In the genomic region with DNA sequence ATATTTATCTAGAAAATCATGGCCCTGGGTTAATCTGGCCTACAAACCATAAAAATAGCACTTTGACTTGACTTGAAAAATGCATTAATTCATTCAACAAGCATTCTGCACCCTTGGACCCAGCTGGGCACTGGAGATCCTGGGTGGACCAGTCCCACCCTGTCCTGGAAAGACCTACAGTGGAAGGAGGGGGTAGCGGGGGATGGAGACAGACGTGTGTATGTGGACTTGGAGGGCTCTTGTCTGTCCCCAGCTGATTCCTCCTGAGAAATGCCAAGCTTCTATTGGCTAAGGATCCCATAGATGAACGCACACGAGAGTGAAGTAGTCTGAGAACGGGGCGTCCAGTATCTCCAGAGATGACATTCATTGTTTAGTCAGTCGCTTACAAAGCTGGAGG, we compare ENCODE assay signal across 22 mouse cellular contexts. TPM values are rescaled to one million over a fixed set of nuclear protein-coding genes. Genes with fewer than 3 reads are reported as not detected.
A peak's percentile ranks its signal among the peaks of the same experiment; 100 is the strongest.
DNase-seq lines count a peak whose midpoint lies in the region; ATAC-seq and TF ChIP-seq lines count a peak whose summit lies in the region.
"Had no signal": no experiment of that assay in that cellular context is flagged by ENCODE, and none has a peak within 500 bp of the region (broad histone marks: within the 10 kb centered on the region; RNA-seq: fewer than 3 reads in every experiment).

No protein-coding gene starts in this region.

- H3K4me3 ChIP-seq in kidney, embryonic 15.5 days (replicated peaks), result no peak overlapping the region
- no peak overlapping the region for H3K4me3 ChIP-seq in brown adipose tissue, adult 24 weeks (ENCODE audit: insufficient read depth, low read depth, low read length)
- no peak overlapping the region for H3K4me3 ChIP-seq in lung, postnatal 0 days (ENCODE audit: low read depth, low read length)
- H3K4me3 ChIP-seq: forebrain, embryonic 12.5 days; liver, embryonic 12.5 days; midbrain, embryonic 15.5 days had no signal

- no peaks in the 10 kb centered on the region for H3K36me3 ChIP-seq in kidney, embryonic 15.5 days
- no peaks in the 10 kb centered on the region for H3K36me3 ChIP-seq in lung, postnatal 0 days (ENCODE audit: insufficient read depth, low read length)
- H3K36me3 ChIP-seq: forebrain, embryonic 12.5 days; liver, embryonic 12.5 days; midbrain, embryonic 15.5 days had no signal

- no peaks in the 10 kb centered on the region for H3K27me3 ChIP-seq in kidney, embryonic 15.5 days
- H3K27me3 ChIP-seq in lung, postnatal 0 days (replicated peaks; ENCODE audit: insufficient read depth, low read length), result no peaks in the 10 kb centered on the region
- H3K27me3 ChIP-seq: forebrain, embryonic 12.5 days; midbrain, embryonic 15.5 days had no signal

- DNase-seq in heart, adult 11 months, result peak; percentile 92
- DNase-seq in heart, postnatal 4 days, result no peak
- no peak for DNase-seq in kidney, postnatal 25 days
- DNase-seq in lung, postnatal 0 days (ENCODE audit: low spot score), result no peak
- no peak for DNase-seq in spleen, postnatal 4 days (ENCODE audit: low spot score in 2 of 2)
- no peak for DNase-seq in right cerebral cortex, postnatal 36 days (ENCODE audit: low spot score in 2 of 2)
- DNase-seq: cerebellum, adult 11-12 months; cerebellum, postnatal 36 days; retina, postnatal 1 day; thymus, postnatal 4 days had no signal

- 0 out of 2 replicates have a peak, but pooled peaks cover 4% of the 10 kb centered on the region for H3K4me1 ChIP-seq in kidney, embryonic 15.5 days
- peaks cover 26% of the 10 kb centered on the region for H3K4me1 ChIP-seq in brown adipose tissue, adult 24 weeks (ENCODE audit: control insufficient read depth, insufficient read depth, insufficient read length, low read length)
- H3K4me1 ChIP-seq in lung, postnatal 0 days (ENCODE audit: insufficient read depth, low read depth, low read length), result 0 out of 2 replicates have a peak, but pooled peaks cover 3% of the 10 kb centered on the region
- H3K4me1 ChIP-seq: liver, embryonic 12.5 days; midbrain, embryonic 15.5 days had no signal

- H3K27ac ChIP-seq in kidney, embryonic 15.5 days, result 0 out of 2 replicates have a peak overlapping the region, but pooled peaks have one; percentile 32
- peak overlapping the region; percentile 95 for H3K27ac ChIP-seq in brown adipose tissue, adult 24 weeks (replicated peaks; ENCODE audit: low read depth, low read length)
- peak overlapping the region; percentile 80 for H3K27ac ChIP-seq in lung, postnatal 0 days (ENCODE audit: low read length)
- H3K27ac ChIP-seq: forebrain, embryonic 12.5 days; liver, embryonic 12.5 days; midbrain, embryonic 15.5 days had no signal

- H3K4me2 ChIP-seq in kidney, embryonic 15.5 days, result no peak overlapping the region
- H3K4me2 ChIP-seq in lung, postnatal 0 days (replicated peaks; ENCODE audit: low read depth, low read length), result no peak overlapping the region
- H3K4me2 ChIP-seq: forebrain, embryonic 12.5 days; liver, embryonic 12.5 days; midbrain, embryonic 15.5 days had no signal

- ATAC-seq in kidney, embryonic 15.5 days (replicated peaks; ENCODE audit: low FRiP score), result no peak
- ATAC-seq in lung, postnatal 0 days, result no peak
- ATAC-seq: liver, embryonic 12.5 days; midbrain, embryonic 15.5 days had no signal

- TF ChIP-seq EP300 in lung, postnatal 0 days (IDR thresholded peaks at IDR 0.05), result no peak; the same call in 1 of the 2 replicates

- no peak overlapping the region for H3K9ac ChIP-seq in kidney, embryonic 15.5 days
- no peak overlapping the region for H3K9ac ChIP-seq in lung, postnatal 0 days (replicated peaks; ENCODE audit: low read depth)
- H3K9ac ChIP-seq: forebrain, embryonic 12.5 days; liver, embryonic 12.5 days; midbrain, embryonic 15.5 days had no signal

- TF ChIP-seq CTCF in lung, postnatal 0 days (IDR thresholded peaks at IDR 0.05), result no peak

- 84% methylated on average over 7 of the region's 7 CpGs for WGBS in kidney, embryonic 15.5 days
- WGBS in lung, postnatal 0 days, result 60% methylated on average over 7 of the region's 7 CpGs

- no peaks in the 10 kb centered on the region for H3K9me3 ChIP-seq in kidney, embryonic 15.5 days (replicated peaks)
- H3K9me3 ChIP-seq in lung, postnatal 0 days (ENCODE audit: low read length), result no peaks in the 10 kb centered on the region
- H3K9me3 ChIP-seq: forebrain, embryonic 12.5 days; liver, embryonic 12.5 days; midbrain, embryonic 15.5 days had no signal

RNA-seq across cellular contexts. Expression of a gene that starts 18.0 kb away (rescaled TPM):
- not detected for total RNA-seq in heart, postnatal 4 days (2021)
- polyA plus RNA-seq in kidney, embryonic 15.5 days (2015; fragmentation: Nextera tagmentation; extraction: Ambion mirVana), result not detected in 2 replicates
- polyA plus RNA-seq in brown adipose tissue, adult 24 weeks (2012; ENCODE audit: insufficient read depth, insufficient read length, missing spikeins), result not detected in 2 replicates
- polyA plus RNA-seq in lung, postnatal 0 days (2015; fragmentation: Nextera tagmentation; extraction: Ambion mirVana), result not detected in 2 replicates
- total RNA-seq: adrenal gland, adult 18-20 months; gastrocnemius, postnatal 14 days; hematopoietic stem cell, adult 5-6 weeks; layer of hippocampus, postnatal 14 days; left cerebral cortex, postnatal 14 days; MEL had no signal
- polyA plus RNA-seq: forebrain, embryonic 12.5 days; frontal cortex, adult 2 months; liver, embryonic 12.5 days; midbrain, embryonic 15.5 days had no signal

RNA-seq across cellular contexts. Expression of a gene that starts 26.8 kb away (rescaled TPM):
- total RNA-seq in heart, postnatal 4 days (2021), result not detected
- polyA plus RNA-seq in kidney, embryonic 15.5 days (2015; fragmentation: Nextera tagmentation; extraction: Ambion mirVana), result 2.0 and 5.1 TPM in 2 replicates
- not detected in 2 replicates for polyA plus RNA-seq in brown adipose tissue, adult 24 weeks (2012; ENCODE audit: insufficient read depth, insufficient read length, missing spikeins)
- polyA plus RNA-seq in lung, postnatal 0 days (2015; fragmentation: Nextera tagmentation; extraction: Ambion mirVana), result 1.2 and 1.6 TPM in 2 replicates
- total RNA-seq: adrenal gland, adult 18-20 months; gastrocnemius, postnatal 14 days; layer of hippocampus, postnatal 14 days; left cerebral cortex, postnatal 14 days had no signal
- polyA plus RNA-seq: frontal cortex, adult 2 months; midbrain, embryonic 15.5 days had no signal

RNA-seq across cellular contexts. Expression of a gene that starts 43.7 kb away (rescaled TPM):
- total RNA-seq in heart, postnatal 4 days (2021), result 1 to 10 TPM; 6.2 to 7.1 TPM
- 23.3 and 26.1 TPM in 2 replicates for polyA plus RNA-seq in kidney, embryonic 15.5 days (2015; fragmentation: Nextera tagmentation; extraction: Ambion mirVana)
- 6.3 and 9.3 TPM in 2 replicates for polyA plus RNA-seq in brown adipose tissue, adult 24 weeks (2012; ENCODE audit: insufficient read depth, insufficient read length, missing spikeins)
- 33.7 and 35.5 TPM in 2 replicates for polyA plus RNA-seq in lung, postnatal 0 days (2015; fragmentation: Nextera tagmentation; extraction: Ambion mirVana)

RNA-seq across cellular contexts. Expression of a gene that starts 58.2 kb away (rescaled TPM):
- under 1 TPM in 1 of 2 experiments, not detected in 1; 0.14 TPM for total RNA-seq in heart, postnatal 4 days (2021)
- 39.3 and 45.6 TPM in 2 replicates for polyA plus RNA-seq in kidney, embryonic 15.5 days (2015; fragmentation: Nextera tagmentation; extraction: Ambion mirVana)
- polyA plus RNA-seq in brown adipose tissue, adult 24 weeks (2012; ENCODE audit: insufficient read depth, insufficient read length, missing spikeins), result not detected in 2 replicates
- 28.2 and 29.2 TPM in 2 replicates for polyA plus RNA-seq in lung, postnatal 0 days (2015; fragmentation: Nextera tagmentation; extraction: Ambion mirVana)
- total RNA-seq: adrenal gland, adult 18-20 months; gastrocnemius, postnatal 14 days; hematopoietic stem cell, adult 5-6 weeks; layer of hippocampus, postnatal 14 days; left cerebral cortex, postnatal 14 days had no signal
- polyA plus RNA-seq: midbrain, embryonic 15.5 days had no signal

Comparison
In these comparisons a context has a peak if more than half of its experiments do, and no peak if none do; other contexts are left out.
1. H3K27ac ChIP-seq: peak in every context shown above with its lines; median percentile 95 in brown adipose tissue, adult 24 weeks; 80 in lung, postnatal 0 days; 32 in kidney, embryonic 15.5 days.